Mouse (Mus musculus) effector memory CD4-positive, alpha-beta T cell, adult 7 months (primary cell): Measurements from ENCODE around the gene Slc35b4. TPM values are rescaled to one million over a fixed set of nuclear protein-coding genes. Genes with fewer than 3 reads are reported as not detected.

Source experiments
- polyA plus RNA-seq: library from polyadenylated mRNA; unstranded; fragments of 100-300 nt; shearing (Covaris generic); gene quantifications from one replicate; pipeline ENCODE4 v1.2.1, GENCODE M21; 2017

Gene Slc35b4
- 23.3 TPM for polyA plus RNA-seq

GRCm38 (mm10) chr6:34176864-34177247 lies at the start of gene Slc35b4:
TSS of gene Slc35b4 (minus strand) at chr6:34177111.

Other genes starting within 250 kb of the Slc35b4 start
- not detected for gene Lrguk, start 147.7 kb downstream of the Slc35b4 start, polyA plus RNA-seq
- 304 TPM for gene Akr1b3, start 140.4 kb upstream of the Slc35b4 start, polyA plus RNA-seq
- 1.7 TPM for gene Akr1b8, start 177.0 kb upstream of the Slc35b4 start, polyA plus RNA-seq
- 37.0 TPM for gene Akr1b10, start 207.1 kb upstream of the Slc35b4 start, polyA plus RNA-seq
- not detected for gene Akr1b7, start 235.2 kb upstream of the Slc35b4 start, polyA plus RNA-seq